Mouse (Mus musculus): ENCODE measurements at regions not wholly inside any gene's neighbourhood (a gene's known extent, or its start where the extent isn't known, plus 50 kb on each side); places are given as distances from the start of the nearest gene placed in this dataset.
A peak's percentile ranks its signal among the peaks of the same experiment; 100 is the strongest.

- DNase-seq, result no peak
Observed at GRCm38 (mm10) chr13:116619105-116619504, 309.6 kb upstream of the Isl1 start.

GRCm38 (mm10) chr13:116596346-116596745, 286.9 kb upstream of the Isl1 start:
- DNase-seq, result no peak

GRCm38 (mm10) chr13:116595512-116595911, 286.0 kb upstream of the Isl1 start:
- no peak for DNase-seq

GRCm38 (mm10) chr13:116575958-116576335, 266.5 kb upstream of the Isl1 start:
- no peak for DNase-seq

- no peak for DNase-seq
Observed at GRCm38 (mm10) chr13:116575274-116575957, 265.9 kb upstream of the Isl1 start.

GRCm38 (mm10) chr13:116555053-116555452, 245.6 kb upstream of the Isl1 start:
- DNase-seq, result no peak

GRCm38 (mm10) chr13:116535211-116535610, 225.7 kb upstream of the Isl1 start:
- no peak for DNase-seq

- no peak for DNase-seq
Observed at GRCm38 (mm10) chr13:116533163-116533562, 223.7 kb upstream of the Isl1 start.

GRCm38 (mm10) chr13:116528289-116528688, 218.8 kb upstream of the Isl1 start:
- no peak for DNase-seq

- DNase-seq, result peak; percentile 3 to 5
Observed at GRCm38 (mm10) chr13:116527037-116527436, 217.5 kb upstream of the Isl1 start.

- DNase-seq, result no peak
Observed at GRCm38 (mm10) chr13:116523713-116524303, 214.3 kb upstream of the Isl1 start.

GRCm38 (mm10) chr13:116514640-116515311, 205.3 kb upstream of the Isl1 start:
- no peak for DNase-seq

GRCm38 (mm10) chr13:116514256-116514639, 204.8 kb upstream of the Isl1 start:
- no peak for DNase-seq

GRCm38 (mm10) chr13:116512398-116512797, 202.9 kb upstream of the Isl1 start:
- no peak for DNase-seq

- DNase-seq, result no peak
Observed at GRCm38 (mm10) chr13:116508213-116508811, 198.8 kb upstream of the Isl1 start.

- DNase-seq, result no peak
Observed at GRCm38 (mm10) chr13:116497659-116498414, 188.3 kb upstream of the Isl1 start.

- DNase-seq, result no peak
Observed at GRCm38 (mm10) chr13:116495641-116496040, 186.2 kb upstream of the Isl1 start.

GRCm38 (mm10) chr13:116489420-116489819, 179.9 kb upstream of the Isl1 start:
- DNase-seq, result no peak

GRCm38 (mm10) chr13:116474611-116475010, 165.1 kb upstream of the Isl1 start:
- DNase-seq, result no peak

GRCm38 (mm10) chr13:116461757-116462156, 152.3 kb upstream of the Isl1 start:
- DNase-seq, result peak in 1 of 2 experiments; percentile 3

GRCm38 (mm10) chr13:116443165-116443955, 133.9 kb upstream of the Isl1 start:
- DNase-seq, result peak in 1 of 2 experiments; percentile 2
